Mouse (Mus musculus) liver, adult (tissue): ENCODE data around the gene Rnaseh2a.

Source experiments
- GATA4 ChIP-seq: IDR thresholded peaks from 2 replicates; pipeline ENCODE4 v1.6.1; 2014; ENCODE audit warnings: mild to moderate bottlenecking, low read length; ENCODE audit not compliant: insufficient replicate concordance

Rnaseh2a gene

DNA sequence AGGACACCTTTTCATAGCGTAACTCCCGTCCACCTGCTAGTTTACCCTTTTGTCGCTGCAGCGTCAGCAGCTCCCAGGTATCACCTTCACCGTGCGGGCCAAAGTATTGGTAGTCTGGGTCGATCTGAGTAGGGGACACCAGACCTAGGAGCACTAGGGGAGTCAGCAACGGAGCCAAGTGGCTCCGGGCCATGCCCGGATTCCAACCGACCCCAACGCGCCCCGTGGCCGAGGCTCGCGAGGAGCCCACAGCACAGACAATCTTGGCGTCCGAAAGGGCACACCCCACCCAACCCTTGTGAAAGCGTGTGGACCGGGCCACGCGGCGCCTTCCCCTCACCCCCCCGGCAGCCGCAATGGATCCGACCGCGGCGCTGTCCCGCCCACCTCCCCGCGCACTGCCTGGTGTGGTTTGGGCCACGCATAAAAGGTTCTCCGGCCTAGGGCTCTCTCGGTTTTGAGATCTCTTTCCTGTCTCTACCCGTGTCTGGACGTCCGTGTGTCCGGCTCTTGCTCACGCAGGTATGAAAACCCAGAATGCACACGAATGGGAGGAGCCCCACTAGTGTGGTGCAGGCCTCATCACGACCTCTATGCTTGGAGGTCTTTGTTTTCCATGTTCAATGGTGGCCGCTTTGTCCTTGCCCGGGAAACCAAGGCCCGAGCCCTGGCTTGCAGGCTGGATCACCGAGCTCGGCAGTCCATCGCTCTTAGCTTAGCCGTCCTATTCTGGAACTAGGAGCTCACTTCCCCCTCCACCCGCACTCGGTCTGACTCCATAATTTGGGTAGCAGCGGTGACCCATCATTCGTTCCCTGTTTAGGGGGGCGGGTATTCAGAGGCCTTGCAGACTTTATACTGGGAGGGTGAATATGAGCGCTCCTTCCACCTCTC lies at the start of gene Rnaseh2a, which contains the start of the genes Gm49661 and Prdx2:
Gene Rnaseh2a (minus strand): TSS at position 527 of the 894 bp plus-strand sequence.
Gene Gm49661 (minus strand): TSS at position 193 of the 894 bp plus-strand sequence.
Gene Prdx2 (plus strand): TSS at position 347 of the 894 bp plus-strand sequence.
- TF ChIP-seq GATA4: no peak

DNA sequence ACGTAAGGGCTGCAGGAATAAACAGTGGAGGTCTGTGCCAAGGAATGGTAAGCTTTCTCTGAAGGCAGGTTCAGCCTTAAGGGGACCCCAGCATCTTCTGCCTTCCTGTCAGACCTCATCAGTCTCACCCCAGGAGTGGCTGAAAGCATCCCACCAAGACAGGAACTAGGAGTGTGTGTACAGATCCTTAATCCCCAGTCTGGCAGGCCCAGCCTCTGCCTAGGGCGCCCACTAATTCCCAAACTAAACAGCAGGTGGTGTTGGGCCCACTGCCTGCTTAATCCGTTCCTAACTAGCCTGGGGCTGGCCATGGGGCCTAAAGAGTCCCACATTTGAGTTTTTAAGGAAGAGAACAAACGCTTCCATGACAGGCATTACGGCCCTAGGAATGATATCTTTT lies 47.6 kb upstream of the Rnaseh2a start:
- TF ChIP-seq GATA4: no peak

DNA sequence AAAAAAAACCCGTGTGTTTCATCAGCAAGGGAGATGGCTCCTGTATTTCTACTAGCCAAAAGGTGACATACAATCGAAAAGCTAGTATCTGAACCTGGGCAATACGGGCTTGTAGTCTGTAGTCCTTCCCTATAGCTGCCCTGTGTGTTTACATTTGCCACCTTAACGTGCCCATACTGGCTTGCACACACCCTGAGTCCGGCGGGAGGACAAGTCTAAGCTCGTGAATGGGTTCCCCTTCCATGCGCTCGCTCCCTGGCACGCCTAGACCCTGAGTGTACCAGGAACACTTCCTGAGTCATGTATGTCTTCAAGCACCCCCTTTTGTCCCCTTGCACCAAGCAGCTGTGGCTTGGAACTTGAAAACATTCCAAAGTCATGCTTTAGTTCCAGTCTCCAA lies 47.2 kb upstream of the Rnaseh2a start:
- TF ChIP-seq GATA4: no peak

DNA sequence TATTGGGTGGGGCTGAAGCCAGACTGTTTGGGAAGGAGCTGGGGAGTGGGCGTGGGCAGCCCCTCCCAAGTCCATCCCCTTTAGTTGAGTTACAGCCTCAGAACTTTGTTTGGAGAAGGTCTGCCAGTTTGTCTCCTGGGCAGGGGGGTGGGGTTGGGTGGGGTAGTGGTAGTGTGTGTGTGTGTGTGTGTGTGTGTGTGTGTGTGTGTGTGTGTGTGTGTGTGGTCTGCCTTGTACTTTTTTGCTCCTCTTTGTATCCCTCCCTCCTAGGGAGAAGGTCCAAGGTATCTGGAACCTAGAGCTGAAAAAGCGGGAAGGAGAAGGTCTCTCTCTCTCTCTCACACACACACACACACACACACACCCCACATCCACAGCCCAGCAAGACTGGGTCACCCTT lies 44.9 kb upstream of the Rnaseh2a start, which contains the start of gene Best2:
Gene Best2 (minus strand): TSS at position 101 of the 400 bp plus-strand sequence.
- no peak for TF ChIP-seq GATA4

DNA sequence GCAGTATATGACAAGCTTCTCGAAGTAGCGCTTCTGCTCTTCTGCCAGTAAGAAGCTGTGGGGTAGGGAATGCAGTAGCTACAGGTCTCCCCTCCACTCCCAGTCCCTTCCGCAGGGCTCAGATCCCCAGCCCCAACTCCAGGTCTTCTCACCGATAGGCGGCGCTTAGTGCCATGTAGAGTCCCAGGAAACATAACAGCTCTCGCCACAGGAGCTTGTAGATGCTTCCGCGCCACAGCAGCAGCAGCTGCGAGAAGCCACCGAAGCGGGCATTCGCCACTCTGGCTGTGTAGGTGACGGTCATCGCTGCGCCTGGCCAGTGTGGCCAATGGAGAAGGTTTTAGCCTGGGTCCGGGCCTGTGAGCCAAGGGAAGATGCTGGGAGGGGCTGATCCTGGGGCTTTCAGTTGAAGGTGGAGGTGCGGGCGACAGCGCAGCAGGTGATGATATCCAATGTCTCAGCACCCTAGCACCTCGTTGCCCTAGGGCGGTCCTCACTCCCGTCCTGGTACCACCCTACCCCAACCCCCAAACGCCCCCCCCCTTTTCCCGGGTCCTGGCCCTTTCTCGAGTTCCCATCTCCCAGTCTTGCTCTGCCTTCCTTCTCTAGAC lies 43.8 kb upstream of the Rnaseh2a start:
- TF ChIP-seq GATA4: no peak

DNA sequence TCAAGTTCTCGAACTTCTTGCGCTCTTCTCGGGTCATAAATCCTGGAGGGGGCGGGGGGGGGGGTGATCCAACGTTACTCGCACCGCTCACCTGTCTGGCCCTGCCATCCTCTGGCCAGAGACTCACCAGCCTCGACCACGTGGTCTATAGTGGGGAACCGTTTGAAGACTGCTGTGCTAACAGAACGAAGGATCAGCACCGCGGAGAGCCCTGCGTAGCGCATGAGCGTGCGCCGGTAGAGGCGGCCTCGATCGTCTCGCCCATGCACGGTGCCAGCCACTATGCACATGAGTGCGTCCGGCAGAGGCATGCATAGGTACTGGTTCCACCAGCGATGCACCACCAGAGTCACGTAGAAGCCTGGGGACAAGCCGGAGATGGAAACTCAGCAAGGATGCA lies 41.7 kb upstream of the Rnaseh2a start:
- no peak for TF ChIP-seq GATA4

DNA sequence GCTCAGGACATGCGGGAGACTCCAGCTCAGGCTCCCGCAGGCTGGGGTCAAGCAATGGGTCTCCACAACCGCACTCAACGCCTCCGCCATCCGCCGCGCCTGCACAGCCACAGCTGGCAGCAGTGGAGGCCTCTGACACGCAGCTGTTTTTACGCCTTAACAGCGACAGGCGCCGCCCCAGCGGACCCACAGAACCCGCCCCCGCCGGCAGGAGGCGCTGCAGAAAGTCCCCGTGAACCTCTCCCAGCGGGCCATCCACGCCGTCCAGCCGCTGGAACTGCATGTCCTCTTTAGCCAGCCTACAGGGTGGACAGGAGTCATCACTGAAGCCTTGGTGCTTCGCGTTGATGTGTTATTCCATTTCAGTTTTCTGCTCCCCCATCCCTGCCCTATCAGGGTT lies 38.1 kb upstream of the Rnaseh2a start:
- TF ChIP-seq GATA4: no peak

DNA sequence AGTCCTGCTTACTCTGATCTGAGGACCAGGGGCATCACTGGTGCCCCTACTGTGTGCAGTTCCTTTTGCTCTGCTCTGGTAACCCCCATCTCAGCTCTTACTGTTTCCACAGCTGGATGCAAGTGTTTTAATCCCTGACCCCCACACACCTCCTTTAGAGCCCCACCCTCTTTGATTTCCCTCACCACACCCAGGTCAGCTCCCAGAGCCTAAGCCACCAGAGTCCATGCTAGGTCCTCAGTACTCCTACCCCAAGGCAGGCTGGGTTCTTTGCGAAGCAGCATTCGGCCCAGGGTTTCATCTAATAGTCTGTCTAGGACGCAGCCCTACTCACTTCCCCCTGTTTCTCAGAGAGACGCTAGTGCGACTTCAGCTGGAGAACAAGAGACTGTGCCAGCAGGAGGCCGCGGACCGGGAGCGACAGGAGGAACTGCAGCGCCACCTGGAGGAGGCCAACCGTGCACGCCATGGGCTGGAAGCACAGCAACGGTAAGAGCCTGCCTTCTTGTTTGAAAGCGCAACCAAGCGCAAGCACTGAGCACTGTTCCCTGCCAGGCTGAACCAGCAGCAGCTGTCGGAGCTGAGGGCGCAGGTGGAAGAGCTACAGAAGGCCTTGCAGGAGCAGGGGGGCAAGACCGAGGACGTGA lies 28.2 kb upstream of the Rnaseh2a start:
- TF ChIP-seq GATA4: no peak

DNA sequence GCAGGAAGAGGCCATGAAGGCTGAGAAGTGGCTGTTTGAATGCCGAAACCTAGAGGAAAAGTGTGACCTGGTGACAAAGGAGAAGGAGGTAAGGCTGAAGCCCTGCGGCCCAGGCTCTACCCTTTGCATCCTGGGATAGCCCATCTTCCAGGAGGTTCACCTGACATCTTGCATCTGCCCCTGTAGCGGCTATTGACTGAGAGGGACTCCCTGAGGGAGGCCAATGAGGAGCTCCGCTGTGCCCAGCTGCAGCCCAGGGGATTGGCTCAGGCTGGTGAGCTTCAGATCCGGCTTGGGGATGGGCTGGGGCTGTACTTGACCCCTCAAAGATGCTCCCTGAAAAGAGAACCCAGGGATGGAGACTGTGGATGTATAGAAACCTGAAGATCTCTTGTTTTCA lies 27.4 kb upstream of the Rnaseh2a start:
- no peak for TF ChIP-seq GATA4

DNA sequence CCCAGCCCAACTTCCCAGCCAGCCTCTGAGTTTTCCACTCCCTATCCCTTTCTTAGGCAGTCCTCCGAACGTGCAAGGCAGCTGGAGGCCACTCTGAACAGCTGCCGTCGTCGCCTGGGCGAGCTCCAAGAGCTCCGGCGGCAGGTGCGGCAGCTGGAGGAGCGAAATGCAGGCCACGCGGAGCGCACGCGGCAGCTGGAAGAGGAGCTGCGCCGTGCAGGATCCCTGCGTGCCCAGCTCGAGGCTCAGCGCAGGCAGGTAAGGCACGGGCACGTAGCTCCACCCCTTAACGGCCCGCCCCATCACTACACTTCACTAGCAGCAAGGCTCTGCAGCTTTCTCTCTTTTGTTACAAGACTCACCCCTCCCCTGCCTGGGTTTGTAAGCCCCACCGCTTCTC lies 26.1 kb upstream of the Rnaseh2a start:
- no peak for TF ChIP-seq GATA4

DNA sequence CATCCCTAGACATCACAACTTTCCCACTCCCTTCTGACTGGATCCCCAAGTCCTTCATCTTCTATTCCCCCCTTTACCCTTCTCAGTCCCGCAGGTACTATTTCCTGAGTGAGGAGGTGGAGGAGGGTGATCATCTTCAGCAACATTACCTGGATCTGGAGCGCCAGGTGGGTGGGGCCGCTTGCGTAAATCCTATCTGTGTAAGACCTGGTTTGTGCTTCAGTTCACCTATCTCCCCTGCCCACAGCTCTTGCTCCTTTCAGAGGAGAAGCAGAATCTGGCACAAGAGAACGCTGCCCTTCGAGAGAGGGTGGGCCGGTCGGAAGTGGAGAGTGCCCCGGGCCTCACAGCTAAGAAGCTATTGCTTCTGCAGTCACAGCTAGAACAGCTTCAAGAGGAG lies 24.8 kb upstream of the Rnaseh2a start:
- TF ChIP-seq GATA4: no peak

DNA sequence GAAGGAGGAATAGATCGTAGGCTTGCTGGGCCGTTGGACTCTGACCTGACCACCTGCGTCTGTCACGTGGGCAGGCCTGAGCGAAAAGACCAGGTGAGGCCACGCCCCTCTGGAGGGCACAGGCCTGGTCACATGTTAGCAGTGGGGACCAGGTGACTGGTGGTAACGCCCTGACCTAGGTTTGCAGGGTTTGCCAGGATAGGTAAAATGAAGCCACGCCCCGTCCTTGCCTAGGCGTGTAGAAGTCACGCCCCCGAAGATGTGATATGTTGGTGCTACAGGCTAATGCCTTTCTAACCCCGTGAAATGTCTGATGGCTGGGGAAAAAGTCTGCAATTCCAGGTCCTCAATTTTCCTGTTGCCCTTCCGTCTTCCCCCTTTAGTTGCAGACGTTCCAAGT lies 21.3 kb upstream of the Rnaseh2a start:
- TF ChIP-seq GATA4: no peak

DNA sequence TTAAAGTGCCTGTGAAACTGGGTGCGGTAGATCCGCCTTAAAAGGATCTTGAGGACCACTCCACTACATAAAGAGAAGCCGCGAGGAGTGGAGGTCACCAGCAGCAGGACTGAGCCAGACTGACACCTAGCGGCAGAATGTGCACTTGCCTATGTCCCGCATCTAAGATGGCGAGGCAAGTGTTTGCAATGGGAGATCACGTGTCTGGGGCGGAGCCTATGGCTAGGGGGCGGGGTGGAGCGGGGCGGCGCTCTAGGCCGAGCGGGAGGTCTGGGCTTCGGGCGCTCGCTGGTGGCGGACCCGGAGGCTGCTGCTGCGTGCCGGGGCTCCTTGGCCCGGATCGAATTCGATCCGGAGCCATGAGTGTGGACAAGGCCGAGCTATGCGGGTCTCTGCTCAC lies 20.8 kb upstream of the Rnaseh2a start, which contains the start of gene Hook2:
Gene Hook2 (plus strand): TSS at position 255 of the 400 bp plus-strand sequence.
- no peak for TF ChIP-seq GATA4

DNA sequence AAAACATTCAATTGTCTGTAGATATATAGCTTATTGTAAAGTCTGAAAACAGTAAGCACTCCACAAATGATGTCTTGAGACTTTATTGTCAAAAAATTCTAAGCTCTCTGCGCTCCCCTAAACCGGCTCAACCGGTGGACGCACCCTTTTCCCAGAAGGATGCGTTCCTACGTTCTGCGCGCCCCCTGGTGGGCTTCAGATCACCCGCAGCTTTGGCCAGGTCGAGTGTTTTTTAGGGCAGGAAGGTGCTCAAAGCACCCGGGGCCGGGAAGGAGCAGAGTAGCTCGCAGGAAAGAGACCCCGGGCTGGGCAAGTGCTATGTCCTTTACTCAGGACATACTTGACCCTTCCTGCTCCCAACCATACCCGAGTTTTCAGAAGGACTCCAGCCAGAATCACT lies 20.2 kb upstream of the Rnaseh2a start:
- TF ChIP-seq GATA4: no peak

DNA sequence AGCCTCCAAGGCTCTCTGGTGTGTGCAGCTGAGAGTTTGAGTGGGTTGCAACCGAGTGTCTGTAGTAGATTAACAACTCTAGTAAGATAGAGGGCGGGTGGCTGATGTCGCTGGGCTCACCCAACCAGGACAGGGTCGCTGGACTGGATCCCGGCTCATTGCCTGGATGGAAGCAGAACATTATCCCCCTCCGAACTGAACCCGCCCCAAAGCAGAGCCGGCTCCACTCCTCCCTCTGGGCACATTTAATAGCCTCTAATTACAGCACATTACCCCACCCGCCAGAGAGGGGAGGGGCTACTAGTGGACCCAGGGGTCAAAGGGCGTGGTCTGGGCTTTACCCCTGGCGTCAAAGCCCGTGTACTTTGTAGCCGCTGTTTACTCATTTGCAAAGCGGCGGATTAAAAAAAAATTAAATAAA lies 19.8 kb upstream of the Rnaseh2a start:
- no peak for TF ChIP-seq GATA4

DNA sequence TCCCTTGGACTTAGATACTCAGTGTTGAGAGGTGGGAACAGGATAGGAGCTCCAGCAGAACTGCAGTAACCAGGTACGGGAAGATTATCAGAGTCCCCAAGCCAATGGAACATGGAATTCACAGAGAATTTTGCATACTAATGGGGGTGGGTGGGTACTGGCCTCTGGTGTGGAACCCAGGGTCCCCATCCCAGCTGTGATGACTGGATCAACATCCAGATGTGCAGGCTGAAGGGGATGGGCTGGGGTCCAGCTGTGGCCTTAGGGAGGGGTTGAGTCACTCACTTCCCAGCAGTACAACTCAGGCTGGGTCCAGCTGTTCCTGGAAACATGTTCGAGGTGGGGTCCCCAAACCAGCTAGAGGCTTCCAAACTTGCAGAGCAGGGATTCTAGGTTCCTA lies 18.3 kb upstream of the Rnaseh2a start:
- no peak for TF ChIP-seq GATA4

DNA sequence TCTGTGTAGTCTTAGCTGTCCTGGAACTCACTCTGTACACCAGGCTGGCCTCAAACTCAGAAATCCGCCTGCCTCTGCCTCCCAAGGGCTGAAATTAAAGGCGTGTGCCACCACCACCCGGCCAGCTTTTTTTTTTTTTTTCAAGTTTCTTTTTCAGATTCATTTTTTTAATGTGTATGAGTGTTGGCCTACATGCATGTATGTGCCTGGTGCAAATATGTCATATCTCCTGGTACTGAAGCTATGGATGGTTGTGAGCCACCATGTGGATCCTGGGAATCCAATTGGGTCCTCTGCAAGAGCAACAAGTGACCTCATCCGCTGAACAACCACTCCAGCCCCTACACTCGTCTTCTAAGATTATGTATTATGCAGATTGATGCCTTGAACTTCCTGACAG lies 17.8 kb upstream of the Rnaseh2a start:
- TF ChIP-seq GATA4: no peak
